Mouse (Mus musculus): ENCODE measurements around the gene Spaca7. TPM values are rescaled to one million over a fixed set of nuclear protein-coding genes. Genes with fewer than 3 reads are reported as not detected.
"Not testable (repeated sequence)": the region's sequence is repeated elsewhere in the genome, so short reads cannot be mapped to it uniquely, and the experiment has no call there.

Spaca7 gene
- not detected for total RNA-seq (2021)
- long read RNA-seq, experiment 1: 0 reads
- long read RNA-seq, experiment 2: 0 reads

DNA sequence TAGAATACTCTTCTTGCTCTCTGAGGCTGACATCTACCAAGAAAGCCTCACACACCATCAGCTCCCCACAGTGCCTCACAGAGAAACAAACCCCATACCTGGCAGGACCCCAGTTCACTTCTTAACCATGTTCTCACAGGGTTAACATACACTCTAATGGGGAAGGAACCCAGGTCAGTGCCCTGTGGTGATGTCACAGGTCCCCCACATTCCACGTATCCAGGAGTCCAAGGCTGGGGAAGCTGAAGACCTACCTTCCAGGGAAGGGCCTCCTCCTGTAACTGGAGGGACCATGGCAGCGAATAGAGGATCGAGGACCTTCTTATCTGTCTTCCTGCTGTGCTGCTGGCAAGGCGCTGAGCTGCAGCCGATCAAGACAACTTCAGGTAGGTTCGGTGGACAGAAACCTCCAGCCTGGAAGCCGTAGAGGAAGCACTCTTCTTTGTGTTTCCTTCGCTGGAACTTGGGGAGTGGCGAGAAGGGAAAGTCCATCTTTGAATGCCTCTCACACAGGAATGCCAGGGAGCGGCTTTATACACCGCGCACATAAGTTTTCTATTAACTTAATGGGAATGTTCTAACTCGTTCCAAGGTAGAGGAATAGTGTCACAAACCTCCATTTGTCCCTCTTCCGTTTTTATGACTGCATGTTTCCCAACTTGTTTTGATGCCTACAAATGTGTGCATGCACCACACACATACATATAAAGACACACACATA lies at the start of gene Spaca7:
Gene Spaca7 (plus strand): TSS at position 216 of the 721 bp plus-strand sequence.
- DNase-seq: no peak

- no peak for DNase-seq
These were observed 48.5 kb upstream of the Spaca7 start for GRCm38 (mm10) chr8:12524279-12524678.

GRCm38 (mm10) chr8:12528659-12529058 lies 44.2 kb upstream of the Spaca7 start:
- DNase-seq: no peak

DNA sequence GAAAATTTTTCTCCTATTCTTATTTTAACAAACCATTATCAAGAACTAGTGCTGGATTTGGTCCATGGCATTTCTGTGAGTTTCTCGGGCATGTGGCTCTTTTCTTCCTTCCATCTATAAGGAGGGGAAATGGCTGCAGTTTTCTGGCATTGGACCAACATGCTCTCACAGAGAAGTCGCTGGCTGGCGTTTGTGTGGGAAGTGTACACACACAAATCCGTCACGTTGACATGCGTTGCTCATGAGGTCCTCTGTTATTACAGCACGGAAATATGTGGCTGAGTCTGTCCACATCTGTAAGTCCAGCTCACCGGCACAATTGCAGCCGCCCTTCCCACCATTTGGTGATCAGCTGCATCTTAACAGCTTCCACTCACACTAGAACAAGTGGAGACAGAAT lies 37.2 kb upstream of the Spaca7 start:
- no peak for DNase-seq

GRCm38 (mm10) chr8:12536306-12536705 lies 36.5 kb upstream of the Spaca7 start:
- no peak for DNase-seq

GRCm38 (mm10) chr8:12545236-12545635 lies 27.6 kb upstream of the Spaca7 start:
- no peak for DNase-seq

GRCm38 (mm10) chr8:12545671-12546070 lies 27.2 kb upstream of the Spaca7 start:
- DNase-seq: no peak

DNA sequence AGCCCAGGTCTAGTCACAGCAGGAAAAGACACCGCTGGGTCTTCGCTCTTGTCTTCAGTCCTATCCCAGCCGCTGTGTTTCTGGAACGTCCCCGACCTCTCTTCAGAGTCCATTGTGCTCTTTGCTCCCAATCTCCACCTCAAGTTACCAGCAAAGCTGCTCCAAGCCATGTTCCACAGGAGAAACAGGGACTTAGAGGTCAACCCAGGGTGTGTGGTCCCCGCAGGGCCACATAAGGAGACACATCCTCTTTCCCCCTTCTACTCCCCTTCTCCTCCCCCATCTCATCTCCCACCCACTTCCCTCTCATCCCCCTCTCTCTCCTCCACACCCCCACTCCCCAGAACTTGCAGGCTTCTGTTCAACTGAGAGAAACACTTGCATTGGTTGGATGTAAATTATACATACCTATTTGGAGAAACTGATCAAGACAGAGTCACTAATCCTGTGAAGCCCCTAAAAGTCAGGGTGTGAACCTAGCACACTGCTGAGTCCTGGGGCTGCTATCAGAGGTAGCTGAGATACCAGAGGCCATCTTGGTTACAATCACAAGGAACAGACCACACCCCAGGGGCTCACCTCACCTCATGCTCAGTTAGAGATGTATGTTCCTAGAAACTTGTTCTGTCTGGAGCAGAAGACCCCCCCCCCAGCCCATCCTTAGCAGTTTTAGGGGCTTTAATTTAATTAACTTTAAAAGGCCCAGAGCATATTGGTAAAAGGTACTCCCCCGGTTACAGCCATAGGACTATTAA lies 25.2 kb upstream of the Spaca7 start:
- DNase-seq: no peak

DNA sequence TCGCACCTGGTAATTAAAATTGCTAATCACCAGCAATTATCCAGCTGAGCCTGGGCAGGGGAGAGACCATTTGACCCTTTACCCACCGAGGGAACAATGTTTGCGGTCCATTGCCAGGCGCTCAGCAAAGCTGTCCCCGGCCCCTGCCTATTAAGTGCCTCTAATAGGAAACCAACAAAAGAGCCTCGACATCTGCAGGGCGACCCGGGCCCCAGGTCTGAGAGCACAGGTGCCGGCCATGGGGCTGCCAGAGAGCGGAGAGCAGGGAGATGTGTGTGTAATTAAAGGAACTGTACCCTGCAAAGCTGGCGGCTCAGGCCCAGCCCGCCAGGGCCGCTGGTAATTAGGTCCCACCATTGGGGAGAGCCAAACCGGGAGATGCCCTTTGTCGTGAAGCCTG lies 24.6 kb upstream of the Spaca7 start:
- DNase-seq: no peak

DNA sequence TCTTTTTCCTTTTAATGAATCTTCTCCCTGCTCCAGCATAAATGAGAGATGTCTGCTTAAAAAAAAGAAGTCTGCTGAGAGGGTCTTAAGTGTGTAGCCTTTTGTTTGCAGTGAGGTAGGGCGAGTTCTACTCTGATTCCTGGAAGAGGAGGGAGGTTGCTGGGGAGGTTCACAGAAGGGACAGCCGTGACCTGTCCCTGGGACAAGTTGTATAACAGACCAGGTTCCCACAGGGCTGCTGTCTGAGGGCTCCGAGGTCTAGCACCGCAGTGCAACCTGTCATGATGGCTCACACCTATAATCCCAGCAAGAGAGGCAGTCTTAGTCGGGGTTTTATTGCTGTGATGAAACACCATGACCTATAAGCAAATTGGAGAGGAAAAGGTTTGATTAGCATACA lies 24.1 kb upstream of the Spaca7 start:
- no peak for DNase-seq

DNA sequence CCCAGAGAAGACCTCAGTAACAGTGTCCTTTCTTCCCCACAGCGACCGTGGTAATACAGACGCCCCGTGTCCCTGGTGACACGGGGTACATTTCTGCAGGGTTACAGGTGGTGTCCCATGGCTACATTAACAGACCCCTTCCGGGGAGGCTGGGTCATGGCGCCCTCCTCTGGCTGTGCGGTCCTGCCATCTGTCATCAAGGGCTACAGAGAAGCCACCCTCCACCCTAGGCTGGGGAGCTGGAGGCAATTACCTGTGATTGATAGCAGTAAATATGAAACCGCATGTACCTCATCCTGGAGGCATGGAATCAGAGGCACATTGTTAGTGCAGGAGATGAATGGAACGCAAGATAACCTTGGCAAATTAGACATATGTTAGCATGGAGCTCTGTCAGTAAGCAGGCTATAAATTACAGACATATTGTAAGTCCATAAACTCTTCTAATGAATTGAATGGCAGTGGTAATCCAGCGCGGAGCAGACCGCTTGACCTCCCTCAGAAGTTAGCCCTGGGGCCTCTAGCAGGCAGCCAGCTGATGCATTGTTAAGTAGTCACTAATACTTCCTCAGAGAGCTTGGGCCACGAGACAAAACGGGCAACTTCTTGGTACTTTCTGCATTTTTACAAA lies 17.2 kb upstream of the Spaca7 start:
- DNase-seq: peak in 1 of 2 experiments; percentile 7

DNA sequence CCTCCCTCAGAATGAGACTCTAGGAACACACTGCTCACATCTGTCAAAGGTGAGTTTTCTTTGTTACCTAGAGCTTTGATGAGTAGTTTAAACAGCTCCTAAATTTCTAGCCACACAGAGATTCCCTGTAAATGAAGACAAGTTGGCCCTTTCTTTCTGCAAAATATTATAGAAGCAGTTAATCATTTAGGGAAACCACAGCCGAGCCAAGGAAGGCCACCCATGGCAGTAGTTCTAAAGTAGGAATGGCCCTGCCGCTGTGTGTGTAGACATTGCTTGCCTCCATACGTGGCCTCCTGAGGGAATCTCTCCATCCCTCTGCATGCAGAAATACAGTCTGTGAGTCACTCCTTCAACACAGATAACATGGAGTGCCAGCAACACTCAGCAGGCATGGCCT lies 14.0 kb upstream of the Spaca7 start:
- no peak for DNase-seq

GRCm38 (mm10) chr8:12561403-12561960 lies 11.3 kb upstream of the Spaca7 start:
- peak; percentile 78 to 83 for DNase-seq

DNA sequence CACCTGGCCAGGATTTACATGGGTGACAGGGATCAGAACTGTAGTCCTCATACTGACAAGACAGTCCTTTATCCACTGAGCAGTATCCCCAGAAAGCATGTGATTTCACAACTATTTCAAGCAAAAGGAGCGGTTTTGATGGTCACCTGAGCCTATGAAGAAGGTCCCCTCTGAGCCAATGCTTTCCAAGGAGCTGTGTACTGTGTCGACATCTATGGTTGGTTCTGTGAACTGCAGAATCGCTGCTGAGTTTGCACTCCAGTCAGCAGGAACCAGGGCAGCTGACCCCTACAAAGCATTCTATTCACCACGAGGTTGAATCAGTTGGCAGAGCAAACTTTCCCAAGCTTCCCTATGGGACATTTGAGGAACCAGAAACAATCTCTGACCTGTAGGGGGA lies 8.5 kb upstream of the Spaca7 start:
- DNase-seq: peak; percentile 12 to 25

- DNase-seq: no peak
These were observed 7.3 kb upstream of the Spaca7 start for GRCm38 (mm10) chr8:12565488-12565887.

DNA sequence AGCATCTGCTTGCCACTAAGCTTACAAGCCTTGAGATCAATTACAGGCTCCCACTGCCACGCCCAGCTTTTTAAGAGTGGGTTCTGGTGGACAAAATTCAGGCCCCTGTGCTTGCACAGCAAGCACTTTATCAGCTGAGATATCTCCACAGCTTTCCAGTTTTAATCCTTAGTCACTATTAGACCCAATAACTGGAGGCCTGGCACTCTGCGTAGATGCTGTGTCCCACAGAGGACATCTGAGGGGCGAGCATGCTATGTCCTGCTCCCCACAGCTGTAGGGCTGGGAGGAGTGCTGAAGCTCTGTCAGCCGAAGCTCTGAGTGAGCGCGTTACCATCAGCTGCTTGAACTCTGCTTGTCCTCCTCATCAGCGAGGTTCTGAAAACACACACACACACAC lies 6.3 kb upstream of the Spaca7 start:
- DNase-seq: no peak

DNA sequence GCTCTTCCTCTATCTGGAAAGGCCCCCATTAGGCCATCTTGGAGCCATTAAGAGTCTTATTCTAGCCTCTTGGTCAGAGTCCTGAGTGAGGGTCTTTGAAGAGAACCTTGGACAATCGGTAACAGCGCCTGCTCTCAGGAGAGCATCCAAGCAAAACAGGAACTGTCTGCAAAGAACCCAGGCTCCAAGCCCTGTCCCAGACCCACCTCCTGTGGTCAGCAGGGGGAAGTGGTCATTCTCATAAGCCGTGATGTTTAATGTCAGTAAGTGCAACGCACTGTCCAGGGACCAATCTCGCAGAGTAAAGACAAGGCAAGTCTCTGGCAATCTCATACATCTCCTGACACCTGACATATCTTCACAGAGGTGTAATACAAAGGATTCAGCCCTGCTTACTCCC lies 3.2 kb downstream of the Spaca7 start:
- no peak for DNase-seq

GRCm38 (mm10) chr8:12576739-12577138 lies 3.9 kb downstream of the Spaca7 start:
- DNase-seq: no peak

- not testable (repeated sequence) for DNase-seq
These were observed 6.6 kb downstream of the Spaca7 start for GRCm38 (mm10) chr8:12579339-12579999.

DNA sequence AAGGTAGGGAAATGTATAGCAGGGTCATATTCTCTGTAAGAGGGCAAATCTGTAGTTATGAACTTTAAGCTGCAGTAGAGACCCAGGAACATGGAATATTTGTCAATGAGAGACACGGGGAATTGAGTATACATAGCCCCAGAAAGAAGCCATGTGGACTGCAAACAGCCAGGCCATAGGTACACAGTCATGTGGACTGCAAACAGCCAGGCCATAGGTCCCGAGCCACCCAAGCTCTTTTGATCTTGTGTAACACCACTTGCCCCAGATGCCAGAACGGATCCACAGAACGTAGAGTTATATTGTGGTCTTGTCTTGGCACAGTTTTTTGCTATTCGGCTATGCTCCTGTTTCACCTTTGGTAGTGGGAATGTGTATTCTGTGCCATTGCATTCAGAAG lies 11.0 kb downstream of the Spaca7 start:
- no peak for DNase-seq

DNA sequence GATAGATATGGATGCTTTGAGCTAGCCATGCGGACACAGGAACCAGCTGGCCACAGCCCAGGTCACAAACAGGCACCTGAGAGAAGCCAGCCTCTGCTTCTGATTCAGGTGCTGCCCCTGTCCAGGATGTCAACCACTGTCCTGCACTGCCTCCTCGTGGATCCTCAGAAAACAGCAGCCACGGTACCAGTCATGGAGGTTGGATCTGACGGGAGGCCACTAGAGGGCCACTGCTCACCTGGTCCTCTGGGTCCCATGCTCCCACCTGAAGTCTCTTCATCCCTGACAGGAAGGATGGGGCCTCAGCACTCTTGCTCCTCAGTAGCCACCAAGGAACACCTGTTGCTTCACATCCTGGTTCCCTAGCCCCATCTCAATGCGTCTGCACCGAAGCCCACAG lies 34.4 kb downstream of the Spaca7 start:
- DNase-seq: peak; percentile 78 to 79

- no peak for DNase-seq
These were observed 36.0 kb downstream of the Spaca7 start for GRCm38 (mm10) chr8:12608810-12609209.

All from adrenal gland, postnatal 36 days (tissue).